Comparison of ENCODE assay signal across 13 mouse cellular contexts in the genomic region with DNA sequence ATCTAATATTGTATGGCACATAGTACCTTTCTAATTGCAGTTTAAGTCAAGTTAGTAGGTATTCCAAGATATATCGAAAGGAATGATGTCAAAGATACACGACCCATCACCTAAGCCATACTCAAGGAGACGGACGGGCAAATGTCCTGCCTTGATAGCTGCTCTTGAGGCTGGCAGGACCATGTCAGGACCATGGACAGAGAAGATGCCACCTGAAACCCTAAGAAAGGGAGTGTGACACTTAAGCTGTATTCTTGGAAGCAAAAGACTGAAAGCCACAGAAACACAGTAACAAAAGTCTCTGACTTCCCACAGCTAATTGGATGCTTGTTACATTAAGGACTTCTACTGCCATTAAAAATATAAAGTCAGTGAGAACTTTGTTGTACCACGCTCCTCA.
A peak's percentile ranks its signal among the peaks of the same experiment; 100 is the strongest.
DNase-seq lines count a peak whose midpoint lies in the region; ATAC-seq and TF ChIP-seq lines count a peak whose summit lies in the region.
"Had no signal": no experiment of that assay in that cellular context is flagged by ENCODE, and none has a peak within 500 bp of the region (broad histone marks: within the 10 kb centered on the region; RNA-seq: fewer than 3 reads in every experiment).

No protein-coding gene starts in this region.

- no peaks in the 10 kb centered on the region for H3K9me3 ChIP-seq in kidney, embryonic 16.5 days (ENCODE audit: low read length)
- no peaks in the 10 kb centered on the region for H3K9me3 ChIP-seq in ES-E14 (ENCODE audit: control insufficient read depth, insufficient read depth, low read depth, low read length)
- no peaks in the 10 kb centered on the region for H3K9me3 ChIP-seq in limb, embryonic 10.5 days (replicated peaks)
- H3K9me3 ChIP-seq: intestine, embryonic 15.5 days; liver, embryonic 13.5 days had no signal

- H3K4me1 ChIP-seq in kidney, embryonic 16.5 days (ENCODE audit: insufficient read depth, low read length) = no peaks in the 10 kb centered on the region
- no peaks in the 10 kb centered on the region for H3K4me1 ChIP-seq in ES-E14 (ENCODE audit: control insufficient read depth in 2 of 2, insufficient read depth in 2 of 2, low read length in 2 of 2, poor library complexity in 1 of 2)
- no peaks in the 10 kb centered on the region for H3K4me1 ChIP-seq in limb, embryonic 10.5 days
- H3K4me1 ChIP-seq: intestine, embryonic 15.5 days; liver, embryonic 13.5 days had no signal

- no peaks in the 10 kb centered on the region for H3K27me3 ChIP-seq in kidney, embryonic 16.5 days (ENCODE audit: insufficient read depth, low read length)
- H3K27me3 ChIP-seq in limb, embryonic 10.5 days (ENCODE audit: low read depth, poor library complexity, severe bottlenecking) = no peaks in the 10 kb centered on the region
- H3K27me3 ChIP-seq: intestine, embryonic 15.5 days; liver, embryonic 13.5 days had no signal

- no peak overlapping the region for H3K27ac ChIP-seq in kidney, embryonic 16.5 days (ENCODE audit: low read length)
- H3K27ac ChIP-seq in ES-E14 (ENCODE audit: insufficient read depth, low read depth, low read length, poor library complexity, severe bottlenecking) = no peak overlapping the region
- H3K27ac ChIP-seq in limb, embryonic 10.5 days = no peak overlapping the region
- H3K27ac ChIP-seq: intestine, embryonic 15.5 days; left cerebral cortex, adult 2 months; liver, embryonic 13.5 days had no signal

- H3K36me3 ChIP-seq in kidney, embryonic 16.5 days (ENCODE audit: insufficient read depth, low read length) = no peaks in the 10 kb centered on the region
- no peaks in the 10 kb centered on the region for H3K36me3 ChIP-seq in ES-E14 (ENCODE audit: control insufficient read depth, insufficient read depth, low read length, poor library complexity, severe bottlenecking)
- no peaks in the 10 kb centered on the region for H3K36me3 ChIP-seq in limb, embryonic 10.5 days
- H3K36me3 ChIP-seq: G1E; intestine, embryonic 15.5 days; liver, embryonic 13.5 days had no signal

- 66% methylated on average over 5 of the region's 5 CpGs for WGBS in kidney, embryonic 16.5 days
- 75% methylated on average over 5 of the region's 5 CpGs for WGBS in limb, embryonic 10.5 days

- no peak overlapping the region for H3K9ac ChIP-seq in kidney, embryonic 16.5 days (replicated peaks; ENCODE audit: low read length)
- no peak overlapping the region for H3K9ac ChIP-seq in ES-E14 (ENCODE audit: insufficient read depth, low read depth, low read length, poor library complexity, severe bottlenecking)
- H3K9ac ChIP-seq: intestine, embryonic 15.5 days; liver, embryonic 13.5 days had no signal

- no peak overlapping the region for H3K4me2 ChIP-seq in kidney, embryonic 16.5 days (replicated peaks; ENCODE audit: low read depth, low read length)
- H3K4me2 ChIP-seq: intestine, embryonic 15.5 days; liver, embryonic 13.5 days had no signal

- DNase-seq in kidney, postnatal 4 days = peak; percentile 45 to 60
- peak; percentile 28 for DNase-seq in ES-E14 (ENCODE audit: low read depth, low spot score)
- peak; percentile 2 to 42 for DNase-seq in adrenal gland, postnatal 36 days
- DNase-seq in limb, embryonic 10.5 days (ENCODE audit: low spot score) = peak; percentile 36
- no peak for DNase-seq in right cerebral cortex, postnatal 14 days
- DNase-seq: heart, adult 18-20 months; liver, embryonic 13.5 days; spleen, adult 18-20 months had no signal

- no peak for ATAC-seq in kidney, embryonic 16.5 days (ENCODE audit: low FRiP score, low TSS enrichment)
- no peak for ATAC-seq in CD4-positive, CD25-positive, alpha-beta regulatory T cell, adult 4 months
- ATAC-seq: intestine, embryonic 15.5 days had no signal

- in situ Hi-C loops in ES-E14 (cut with MboI; ENCODE audit: low sequenced_read_pairs in 2 of 2, unreplicated experiment in 2 of 2) = no loop called here

- H3K4me3 ChIP-seq in kidney, embryonic 16.5 days (ENCODE audit: low read length) = no peak overlapping the region
- H3K4me3 ChIP-seq in ES-E14 (ENCODE audit: insufficient read depth in 1 of 2, low read depth in 1 of 2, low read length in 2 of 2, poor library complexity in 1 of 2, severe bottlenecking in 1 of 2) = no peak overlapping the region
- no peak overlapping the region for H3K4me3 ChIP-seq in limb, embryonic 10.5 days
- H3K4me3 ChIP-seq: intestine, embryonic 15.5 days; left cerebral cortex, adult 2 months; liver, embryonic 13.5 days had no signal

TF ChIP-seq in ES-E14, 5 proteins besides CTCF, POLR2A, EP300 and RAD21:
- no peak for TF ChIP-seq CHD2 (IDR thresholded peaks at IDR 0.05; ENCODE audit: low read depth, low read length)
- TF ChIP-seq HCFC1 (IDR thresholded peaks at IDR 0.05; ENCODE audit: borderline replicate concordance, insufficient read depth, low read length) = no peak
- TF ChIP-seq MAFK (IDR thresholded peaks at IDR 0.05; ENCODE audit: insufficient read depth, low read depth, low read length) = no peak
- no peak for TF ChIP-seq ZC3H11A (IDR thresholded peaks at IDR 0.05; ENCODE audit: borderline replicate concordance, low read depth, low read length)
- no peak for TF ChIP-seq ZNF384 (IDR thresholded peaks at IDR 0.05; ENCODE audit: low read depth, low read length)
